Mouse (Mus musculus): ENCODE measurements around the gene Phldb2. TPM values are rescaled to one million over a fixed set of nuclear protein-coding genes. Genes with fewer than 3 reads are reported as not detected.

The Phldb2 gene
- total and polyA plus RNA-seq, 2 experiments from 2014 or later = 32.8 to 33.2 TPM

GRCm38 (mm10) chr16:45824025-45824424 lies 129.4 kb downstream of the Phldb2 start:
- no peak for DNase-seq (ENCODE audit: low spot score)
- Histone ChIP-seq H3K9me3 (replicated peaks; ENCODE audit: control insufficient read depth, low read length) (no peaks in the 10 kb centered on the region), H3K4me2 (ENCODE audit: low read depth, low read length) (no peak overlapping the region), H3K4me3 (ENCODE audit: low read depth, low read length) (no peak overlapping the region), H3K9ac (replicated peaks; ENCODE audit: low read depth, low read length) (no peak overlapping the region), H3K36me3 (replicated peaks; ENCODE audit: control insufficient read depth, insufficient read depth, low read length) (peaks cover 35% of the 10 kb centered on the region), H3K27me3 (ENCODE audit: control insufficient read depth, insufficient read depth, low read length) (no peaks in the 10 kb centered on the region), H3K27ac (ENCODE audit: low read depth) (no peak overlapping the region), H3K4me1 (ENCODE audit: control insufficient read depth, insufficient read depth) (peaks cover 5% of the 10 kb centered on the region)
- no peak for ATAC-seq (ENCODE audit: insufficient read depth, low read depth)
- 73% methylated on average over 4 of the region's 4 CpGs for WGBS
- no peak for TF ChIP-seq CTCF (IDR thresholded peaks at IDR 0.05; ENCODE audit: low read depth)
- TF ChIP-seq EP300 (IDR thresholded peaks at IDR 0.05; ENCODE audit: low read depth) = no peak

- DNase-seq (ENCODE audit: low spot score) (no peak), ATAC-seq (ENCODE audit: insufficient read depth, low read depth) (no peak)
- Histone ChIP-seq H3K4me3 (ENCODE audit: low read depth, low read length) (no peak overlapping the region), H3K9me3 (replicated peaks; ENCODE audit: control insufficient read depth, low read length) (no peaks in the 10 kb centered on the region), H3K4me2 (ENCODE audit: low read depth, low read length) (no peak overlapping the region), H3K27me3 (ENCODE audit: control insufficient read depth, insufficient read depth, low read length) (no peaks in the 10 kb centered on the region), H3K27ac (ENCODE audit: low read depth) (no peak overlapping the region), H3K9ac (replicated peaks; ENCODE audit: low read depth, low read length) (no peak overlapping the region), H3K4me1 (ENCODE audit: control insufficient read depth, insufficient read depth) (no peaks in the 10 kb centered on the region), H3K36me3 (replicated peaks; ENCODE audit: control insufficient read depth, insufficient read depth, low read length) (peaks cover 28% of the 10 kb centered on the region)
- WGBS = 72% methylated on average over 4 of the region's 4 CpGs
- TF ChIP-seq EP300 (IDR thresholded peaks at IDR 0.05; ENCODE audit: low read depth) (no peak), CTCF (IDR thresholded peaks at IDR 0.05; ENCODE audit: low read depth) (no peak)
Measured at GRCm38 (mm10) chr16:45819911-45820310, 133.5 kb downstream of the Phldb2 start.

GRCm38 (mm10) chr16:45817795-45818194 lies 135.6 kb downstream of the Phldb2 start:
- ATAC-seq (ENCODE audit: insufficient read depth, low read depth) = 0 out of 2 replicates have a peak, but pooled peaks have one; percentile 30
- Histone ChIP-seq H3K27ac (ENCODE audit: low read depth) (no peak overlapping the region), H3K9ac (replicated peaks; ENCODE audit: low read depth, low read length) (no peak overlapping the region), H3K4me3 (ENCODE audit: low read depth, low read length) (no peak overlapping the region), H3K27me3 (ENCODE audit: control insufficient read depth, insufficient read depth, low read length) (no peaks in the 10 kb centered on the region), H3K4me2 (ENCODE audit: low read depth, low read length) (no peak overlapping the region), H3K9me3 (replicated peaks; ENCODE audit: control insufficient read depth, low read length) (no peaks in the 10 kb centered on the region), H3K36me3 (replicated peaks; ENCODE audit: control insufficient read depth, insufficient read depth, low read length) (peaks cover 15% of the 10 kb centered on the region), H3K4me1 (ENCODE audit: control insufficient read depth, insufficient read depth) (no peaks in the 10 kb centered on the region)
- WGBS = 35% methylated on average over 3 of the region's 3 CpGs
- TF ChIP-seq CTCF (IDR thresholded peaks at IDR 0.05; ENCODE audit: low read depth) (no peak), EP300 (IDR thresholded peaks at IDR 0.05; ENCODE audit: low read depth) (peak; percentile 25; the same call in 1 of the 2 replicates)
- no peak for DNase-seq (ENCODE audit: low spot score)

GRCm38 (mm10) chr16:45816670-45817069 lies 136.7 kb downstream of the Phldb2 start:
- H3K4me2 ChIP-seq (ENCODE audit: low read depth, low read length) = no peak overlapping the region
- H3K4me1 ChIP-seq (ENCODE audit: control insufficient read depth, insufficient read depth) = 0 out of 2 replicates have a peak, but pooled peaks cover under 1% of the 10 kb centered on the region
- no peak for ATAC-seq (ENCODE audit: insufficient read depth, low read depth)
- peaks cover 17% of the 10 kb centered on the region for H3K36me3 ChIP-seq (replicated peaks; ENCODE audit: control insufficient read depth, insufficient read depth, low read length)
- H3K9ac ChIP-seq (replicated peaks; ENCODE audit: low read depth, low read length) = no peak overlapping the region
- DNase-seq (ENCODE audit: low spot score) = no peak
- no peaks in the 10 kb centered on the region for H3K27me3 ChIP-seq (ENCODE audit: control insufficient read depth, insufficient read depth, low read length)
- no peak overlapping the region for H3K4me3 ChIP-seq (ENCODE audit: low read depth, low read length)
- TF ChIP-seq EP300 (IDR thresholded peaks at IDR 0.05; ENCODE audit: low read depth) (no peak), CTCF (IDR thresholded peaks at IDR 0.05; ENCODE audit: low read depth) (peak; percentile 32)
- no peaks in the 10 kb centered on the region for H3K9me3 ChIP-seq (replicated peaks; ENCODE audit: control insufficient read depth, low read length)
- H3K27ac ChIP-seq (ENCODE audit: low read depth) = peak overlapping the region; percentile 26; the same call in 1 of the 2 replicates

GRCm38 (mm10) chr16:45814611-45815010 lies 138.8 kb downstream of the Phldb2 start:
- TF ChIP-seq CTCF (IDR thresholded peaks at IDR 0.05; ENCODE audit: low read depth) (no peak), EP300 (IDR thresholded peaks at IDR 0.05; ENCODE audit: low read depth) (no peak)
- Histone ChIP-seq H3K4me1 (ENCODE audit: control insufficient read depth, insufficient read depth) (peaks cover 21% of the 10 kb centered on the region), H3K4me2 (ENCODE audit: low read depth, low read length) (no peak overlapping the region)

GRCm38 (mm10) chr16:45811788-45812187 lies 141.6 kb downstream of the Phldb2 start:
- no peak for ATAC-seq (ENCODE audit: insufficient read depth, low read depth)

More at GRCm38 (mm10) chr16:45814611-45815010, 138.8 kb downstream of the Phldb2 start:
- H3K36me3 ChIP-seq (replicated peaks; ENCODE audit: control insufficient read depth, insufficient read depth, low read length) = peaks cover 7% of the 10 kb centered on the region
- 61% methylated on average over 3 of the region's 3 CpGs for WGBS
- no peak overlapping the region for H3K9ac ChIP-seq (replicated peaks; ENCODE audit: low read depth, low read length)
- no peak overlapping the region for H3K4me3 ChIP-seq (ENCODE audit: low read depth, low read length)
- no peaks in the 10 kb centered on the region for H3K27me3 ChIP-seq (ENCODE audit: control insufficient read depth, insufficient read depth, low read length)
- ATAC-seq (ENCODE audit: insufficient read depth, low read depth) (no peak), DNase-seq (ENCODE audit: low spot score) (no peak)
- no peaks in the 10 kb centered on the region for H3K9me3 ChIP-seq (replicated peaks; ENCODE audit: control insufficient read depth, low read length)
- no peak overlapping the region for H3K27ac ChIP-seq (ENCODE audit: low read depth)

More at GRCm38 (mm10) chr16:45811788-45812187, 141.6 kb downstream of the Phldb2 start:
- H3K9ac ChIP-seq (replicated peaks; ENCODE audit: low read depth, low read length) = no peak overlapping the region
- no peaks in the 10 kb centered on the region for H3K27me3 ChIP-seq (ENCODE audit: control insufficient read depth, insufficient read depth, low read length)
- no peak overlapping the region for H3K4me2 ChIP-seq (ENCODE audit: low read depth, low read length)
- H3K4me1 ChIP-seq (ENCODE audit: control insufficient read depth, insufficient read depth) = peaks cover 21% of the 10 kb centered on the region
- H3K9me3 ChIP-seq (replicated peaks; ENCODE audit: control insufficient read depth, low read length) = no peaks in the 10 kb centered on the region
- peaks cover 23% of the 10 kb centered on the region for H3K36me3 ChIP-seq (replicated peaks; ENCODE audit: control insufficient read depth, insufficient read depth, low read length)
- no peak for DNase-seq (ENCODE audit: low spot score)
- TF ChIP-seq EP300 (IDR thresholded peaks at IDR 0.05; ENCODE audit: low read depth) (no peak), CTCF (IDR thresholded peaks at IDR 0.05; ENCODE audit: low read depth) (no peak)
- H3K4me3 ChIP-seq (ENCODE audit: low read depth, low read length) = no peak overlapping the region
- no peak overlapping the region for H3K27ac ChIP-seq (ENCODE audit: low read depth)
